Mouse (Mus musculus) lung, postnatal 0 days (tissue): Measurements from ENCODE around the gene Nsmce3. TPM values are rescaled to one million over a fixed set of nuclear protein-coding genes. Genes with fewer than 3 reads are reported as not detected.

Source experiments
- ATAC-seq: fragments of 200-750 bp; cut with Nextera tagmentation; 2 replicates; pipeline ENCODE4 v1.8.0; 2017; ENCODE audit warnings: moderate library complexity
- DNase-seq: peaks from one replicate; pipeline ENCODE4 v3.0.0-alpha.2; 2016; ENCODE audit warnings: low spot score
- H3K27ac ChIP-seq: fragments of 300-500 bp; sonication (generic); 2 replicates; pipeline ENCODE4 v1.5.1; 2014; ENCODE audit warnings: antibody characterized with exemption, mild to moderate bottlenecking, low read length, mixed read lengths
- H3K27me3 ChIP-seq: fragments of 300-500 bp; sonication (generic); replicated peaks from 2 replicates; pipeline ENCODE4 v1.6.1; 2014; ENCODE audit warnings: low read length, mixed read lengths; ENCODE audit not compliant: insufficient read depth
- H3K36me3 ChIP-seq: fragments of 300-500 bp; sonication (generic); 2 replicates; pipeline ENCODE4 v1.6.1; 2014; ENCODE audit warnings: low read length, mixed read lengths; ENCODE audit not compliant: insufficient read depth
- H3K4me1 ChIP-seq: fragments of 300-500 bp; sonication (generic); 2 replicates; pipeline ENCODE4 v1.6.1; 2014; ENCODE audit warnings: antibody characterized with exemption, low read depth, low read length, mixed read lengths; ENCODE audit not compliant: insufficient read depth
- H3K4me2 ChIP-seq: fragments of 300-500 bp; sonication (generic); replicated peaks from 2 replicates; pipeline ENCODE4 v1.6.1; 2014; ENCODE audit warnings: low read depth, mild to moderate bottlenecking, low read length, moderate library complexity, mixed read lengths
- H3K4me3 ChIP-seq: fragments of 300-500 bp; sonication (generic); 2 replicates; pipeline ENCODE4 v1.5.1; 2014; ENCODE audit warnings: low read depth, low read length
- H3K9ac ChIP-seq: fragments of 300-500 bp; sonication (generic); replicated peaks from 2 replicates; pipeline ENCODE4 v1.6.1; 2014; ENCODE audit warnings: low read depth, mild to moderate bottlenecking
- H3K9me3 ChIP-seq: fragments of 300-500 bp; sonication (generic); 2 replicates; pipeline ENCODE4 v1.6.1; 2016; ENCODE audit warnings: low read length, mixed read lengths
- CTCF ChIP-seq: IDR thresholded peaks from 2 replicates; pipeline ENCODE4 v1.5.1; 2016; ENCODE audit warnings: antibody characterized with exemption, mild to moderate bottlenecking
- EP300 ChIP-seq: IDR thresholded peaks from 2 replicates; pipeline ENCODE4 v1.6.1; 2016; ENCODE audit warnings: antibody characterized with exemption, mild to moderate bottlenecking, control low read depth
- WGBS: fragments of 180-500 bp; shearing (Covaris S2); extraction: QIAGEN DNeasy Blood & Tissue Kit; methylation state at CpG from one replicate; pipeline ENCODE4 v1.1.7; 2014; 5-methylcytosine and 5-hydroxymethylcytosine counted together
- polyA plus RNA-seq: library from polyadenylated mRNA; unstranded; fragments of >200 nt; fragmentation: Nextera tagmentation; extraction: Ambion mirVana; gene quantifications from 2 replicates; pipeline ENCODE4 v1.2.1, GENCODE M21; 2015

Nsmce3 gene
- polyA plus RNA-seq, 1 experiment from 2014 or later, result 9.9 TPM

DNA sequence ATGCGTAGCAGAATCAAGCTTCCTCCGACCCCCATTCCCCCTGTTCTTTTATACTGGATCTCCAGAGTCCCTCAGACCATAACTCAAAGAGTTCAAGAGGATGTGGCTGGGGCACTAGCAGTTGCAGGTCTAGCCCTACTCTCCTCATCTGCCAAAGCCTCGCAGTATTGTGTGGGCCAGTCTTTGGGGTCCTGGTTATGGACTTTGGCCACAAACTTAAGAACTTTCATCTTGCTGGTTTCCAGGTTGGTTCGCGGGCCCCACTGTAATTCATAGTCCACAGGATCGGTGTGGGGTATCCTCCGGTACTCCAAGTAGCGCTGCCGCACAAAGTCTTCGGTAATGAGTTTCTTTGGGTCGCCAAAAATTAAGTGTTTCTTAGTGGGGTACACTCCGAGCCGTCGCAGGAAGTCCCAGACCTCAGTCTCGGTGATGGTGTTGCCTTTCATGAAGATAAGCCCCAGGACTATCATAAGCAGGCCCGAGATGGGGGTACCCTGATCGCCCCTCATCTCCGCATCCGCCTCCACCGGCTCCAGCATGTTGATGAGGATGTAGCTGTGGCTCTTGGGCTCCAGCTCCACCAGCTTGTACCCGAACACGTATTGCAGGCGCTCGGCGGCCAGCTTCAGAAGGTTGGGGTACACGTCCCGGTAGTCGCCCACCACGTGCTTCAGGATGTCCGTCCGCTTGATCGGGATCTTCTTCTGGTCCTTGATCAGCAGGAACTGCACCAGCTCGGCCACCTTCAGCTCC lies 632 bp downstream of the Nsmce3 start:
- no peaks in the 10 kb centered on the region for H3K9me3 ChIP-seq
- no peaks in the 10 kb centered on the region for H3K36me3 ChIP-seq
- H3K4me3 ChIP-seq, result peak overlapping the region; percentile 91
- ATAC-seq (no peak), DNase-seq (no peak)
- H3K9ac ChIP-seq, result peak overlapping the region; percentile 97
- H3K4me2 ChIP-seq, result peak overlapping the region; percentile 85
- H3K27ac ChIP-seq, result peak overlapping the region; percentile 93
- H3K27me3 ChIP-seq, result no peaks in the 10 kb centered on the region
- 1% methylated on average over 33 of the region's 33 CpGs for WGBS
- peaks cover 6% of the 10 kb centered on the region; the same call in 1 of the 2 replicates for H3K4me1 ChIP-seq
- TF ChIP-seq CTCF (no peak), EP300 (no peak)

DNA sequence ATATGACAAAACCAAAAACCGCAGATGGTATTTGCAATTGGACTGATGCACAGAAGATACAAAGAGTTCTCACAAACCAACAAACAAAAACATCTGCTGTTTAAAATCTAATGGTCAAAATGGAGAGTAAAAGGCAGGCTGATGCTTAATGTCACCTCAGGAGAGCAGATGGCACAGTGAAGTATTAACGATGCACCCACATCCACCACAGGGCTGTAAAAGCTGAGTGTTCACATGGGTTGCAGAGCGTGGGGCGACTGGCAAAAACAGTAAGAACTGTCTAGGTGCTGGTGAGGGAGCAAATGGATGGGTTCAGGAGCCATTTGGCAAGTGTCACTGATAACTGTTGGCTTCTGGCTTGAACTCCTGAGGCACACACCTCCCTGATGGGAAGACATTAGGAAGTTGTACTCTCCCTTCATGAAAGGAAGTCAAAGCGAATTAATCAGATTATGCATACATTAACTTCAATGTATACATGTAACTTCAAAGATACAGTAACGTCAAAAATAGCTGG lies 3.2 kb downstream of the Nsmce3 start:
- H3K27ac ChIP-seq, result no peak overlapping the region
- no peak overlapping the region for H3K4me3 ChIP-seq
- H3K27me3 ChIP-seq, result no peaks in the 10 kb centered on the region
- TF ChIP-seq CTCF (no peak), EP300 (no peak)
- no peak overlapping the region for H3K9ac ChIP-seq
- H3K4me2 ChIP-seq, result no peak overlapping the region
- no peaks in the 10 kb centered on the region for H3K9me3 ChIP-seq
- ATAC-seq (no peak), DNase-seq (no peak)
- H3K4me1 ChIP-seq, result peaks cover 6% of the 10 kb centered on the region; the same call in 1 of the 2 replicates
- no peaks in the 10 kb centered on the region for H3K36me3 ChIP-seq
- 84% methylated on average over 6 of the region's 6 CpGs for WGBS

DNA sequence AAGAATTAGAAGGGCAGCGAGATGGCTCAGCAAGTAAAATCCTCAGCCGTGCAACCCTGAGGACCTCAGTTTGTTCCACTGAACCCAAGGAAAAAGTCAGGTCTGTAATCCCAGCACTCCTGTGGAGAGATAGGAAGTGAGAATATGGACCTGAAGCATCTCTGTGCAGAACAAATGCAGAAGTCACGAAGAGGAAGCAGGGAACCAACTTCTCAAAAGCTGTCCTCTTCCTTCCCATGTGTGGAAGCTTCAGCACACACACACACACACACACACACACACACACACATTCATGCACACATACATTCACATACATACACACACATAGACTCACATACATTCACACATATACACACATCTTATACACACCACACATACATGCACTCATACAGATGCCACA lies 9.3 kb downstream of the Nsmce3 start:
- DNase-seq, result no peak
- no peaks in the 10 kb centered on the region for H3K36me3 ChIP-seq
- no peaks in the 10 kb centered on the region for H3K9me3 ChIP-seq
- 70% methylated on average over 3 of the region's 3 CpGs for WGBS
- no peak overlapping the region for H3K9ac ChIP-seq
- H3K27me3 ChIP-seq, result no peaks in the 10 kb centered on the region
- ATAC-seq, result no peak
- no peaks in the 10 kb centered on the region for H3K4me1 ChIP-seq
- no peak for TF ChIP-seq CTCF
- TF ChIP-seq EP300, result no peak
- H3K27ac ChIP-seq, result no peak overlapping the region
- no peak overlapping the region for H3K4me2 ChIP-seq
- H3K4me3 ChIP-seq, result no peak overlapping the region

DNA sequence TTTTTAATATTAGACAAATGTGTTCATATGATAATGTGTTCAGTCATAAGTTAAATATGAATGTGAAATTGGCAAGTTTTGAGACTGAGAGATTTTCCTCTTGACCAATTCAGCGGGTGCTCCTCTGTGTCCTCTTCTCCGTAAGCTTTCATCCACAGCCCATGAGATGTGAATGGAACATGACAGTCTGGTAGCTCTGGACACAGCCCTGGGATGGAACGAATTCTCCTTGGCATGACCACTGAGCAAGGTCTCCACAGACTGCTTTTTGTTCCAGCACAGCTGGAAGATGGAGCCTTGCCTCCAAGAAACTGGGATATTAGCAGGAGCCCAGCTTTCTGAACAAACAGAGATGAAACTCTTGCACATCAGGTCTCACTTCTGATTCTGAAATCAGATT lies 9.8 kb downstream of the Nsmce3 start:
- Histone ChIP-seq H3K36me3 (no peaks in the 10 kb centered on the region), H3K9ac (no peak overlapping the region), H3K4me3 (no peak overlapping the region), H3K27me3 (no peaks in the 10 kb centered on the region), H3K4me2 (no peak overlapping the region), H3K9me3 (no peaks in the 10 kb centered on the region), H3K4me1 (no peaks in the 10 kb centered on the region), H3K27ac (no peak overlapping the region)
- WGBS, result 73% methylated on average over 3 of the region's 3 CpGs
- DNase-seq, result no peak
- TF ChIP-seq EP300 (no peak), CTCF (no peak)
- ATAC-seq, result no peak

DNA sequence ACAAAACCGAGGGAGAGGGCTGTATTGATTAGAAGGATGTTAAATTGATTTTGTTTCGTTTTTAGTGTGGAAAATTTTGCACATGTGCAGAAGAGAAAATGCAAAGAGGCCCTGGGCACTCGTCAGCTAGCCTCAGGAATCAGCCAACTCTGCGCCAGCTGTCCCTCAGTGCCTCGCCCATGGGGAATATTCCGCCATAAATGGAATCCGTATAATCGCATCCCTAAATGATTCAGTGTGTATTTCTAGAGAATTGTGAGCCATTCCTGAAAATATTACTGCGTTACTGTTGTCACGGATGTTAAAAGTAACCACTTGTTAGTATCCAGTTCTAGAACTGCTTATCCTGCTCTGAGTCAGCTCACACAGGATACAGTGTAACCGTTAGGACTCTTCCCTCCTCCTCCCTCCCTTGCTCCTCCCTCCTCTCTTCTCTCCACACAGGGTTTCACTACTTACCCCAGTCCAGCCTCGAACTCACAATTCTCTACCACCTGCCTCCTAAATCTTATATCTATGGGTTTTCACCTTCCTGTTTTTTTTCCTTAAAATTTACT lies 16.2 kb downstream of the Nsmce3 start:
- TF ChIP-seq EP300, result no peak
- no peak for TF ChIP-seq CTCF
- Histone ChIP-seq H3K36me3 (no peaks in the 10 kb centered on the region), H3K27ac (no peak overlapping the region), H3K9me3 (no peaks in the 10 kb centered on the region), H3K4me3 (no peak overlapping the region), H3K4me1 (no peaks in the 10 kb centered on the region), H3K27me3 (no peaks in the 10 kb centered on the region), H3K9ac (no peak overlapping the region), H3K4me2 (no peak overlapping the region)
- ATAC-seq (no peak), DNase-seq (no peak)
- WGBS, result 73% methylated on average over 12 of the region's 12 CpGs

DNA sequence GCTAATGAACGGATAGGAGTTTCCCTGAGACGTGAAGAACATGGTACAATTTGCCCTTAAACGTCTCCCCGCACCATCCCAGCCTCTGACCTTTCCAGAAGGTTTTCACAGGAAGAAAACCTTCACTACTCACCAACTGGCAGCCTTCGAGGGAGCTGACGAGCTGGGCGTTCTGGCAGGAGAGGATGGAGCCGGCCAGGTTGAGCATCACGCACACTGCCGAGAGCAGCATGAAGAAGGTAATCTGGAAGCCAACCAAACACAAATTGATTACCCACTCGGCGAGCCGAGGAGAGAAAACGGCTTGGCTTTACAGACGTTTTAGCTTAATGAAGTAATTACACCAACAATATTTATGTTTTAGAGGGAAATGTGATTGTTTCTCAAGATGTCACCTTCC lies 16.8 kb downstream of the Nsmce3 start:
- Histone ChIP-seq H3K4me1 (no peaks in the 10 kb centered on the region), H3K27me3 (no peaks in the 10 kb centered on the region), H3K36me3 (no peaks in the 10 kb centered on the region), H3K4me2 (no peak overlapping the region), H3K27ac (no peak overlapping the region), H3K4me3 (no peak overlapping the region), H3K9me3 (no peaks in the 10 kb centered on the region), H3K9ac (no peak overlapping the region)
- WGBS, result 61% methylated on average over 15 of the region's 15 CpGs
- DNase-seq (no peak), ATAC-seq (no peak)
- TF ChIP-seq CTCF (no peak), EP300 (no peak)
